Mouse (Mus musculus) liver, postnatal 0 days (tissue): Measurements from ENCODE around the gene Mlx. TPM values are rescaled to one million over a fixed set of nuclear protein-coding genes. Genes with fewer than 3 reads are reported as not detected.

Experiments used
- ATAC-seq: fragments of 200-750 bp; cut with Nextera tagmentation; 2 replicates; pipeline ENCODE4 v1.8.0; 2017; ENCODE audit warnings: mild to moderate bottlenecking, moderate library complexity
- DNase-seq: peaks from one replicate; pipeline ENCODE4 v3.0.0-alpha.2; 2016
- H3K27ac ChIP-seq: fragments of 300-500 bp; sonication (generic); 2 replicates; pipeline ENCODE4 v1.5.1; 2014; ENCODE audit warnings: antibody characterized with exemption, moderate library complexity, mild to moderate bottlenecking, low read depth
- H3K27me3 ChIP-seq: fragments of 300-500 bp; sonication (generic); 2 replicates; pipeline ENCODE4 v1.6.1; 2014; ENCODE audit warnings: low read length, control low read depth, mixed read lengths; ENCODE audit not compliant: insufficient read depth
- H3K36me3 ChIP-seq: fragments of 300-500 bp; sonication (generic); replicated peaks from 2 replicates; pipeline ENCODE4 v1.6.1; 2014; ENCODE audit warnings: mild to moderate bottlenecking, control low read depth, low read length, moderate library complexity, mixed read lengths; ENCODE audit not compliant: insufficient read depth
- H3K4me1 ChIP-seq: fragments of 300-500 bp; sonication (generic); 2 replicates; pipeline ENCODE4 v1.6.1; 2014; ENCODE audit warnings: antibody characterized with exemption, mild to moderate bottlenecking, control low read depth; ENCODE audit not compliant: insufficient read depth
- H3K4me2 ChIP-seq: fragments of 300-500 bp; sonication (generic); 2 replicates; pipeline ENCODE4 v1.6.1; 2014; ENCODE audit warnings: low read depth, mild to moderate bottlenecking, low read length, moderate library complexity, mixed read lengths
- H3K4me3 ChIP-seq: fragments of 300-500 bp; sonication (generic); 2 replicates; pipeline ENCODE4 v1.5.1; 2014; ENCODE audit warnings: low read depth, low read length
- H3K9ac ChIP-seq: fragments of 300-500 bp; sonication (generic); replicated peaks from 2 replicates; pipeline ENCODE4 v1.6.1; 2014; ENCODE audit warnings: mild to moderate bottlenecking, moderate library complexity
- H3K9me3 ChIP-seq: fragments of 300-500 bp; sonication (generic); 2 replicates; pipeline ENCODE4 v1.6.1; 2016; ENCODE audit warnings: mild to moderate bottlenecking, control low read depth, low read length, mixed read lengths
- CTCF ChIP-seq: sonication (generic); IDR thresholded peaks from 2 replicates; pipeline ENCODE4 v1.5.1; 2016; ENCODE audit warnings: antibody characterized with exemption, low read depth
- EP300 ChIP-seq: IDR thresholded peaks from 2 replicates; pipeline ENCODE4 v1.6.1; 2016; ENCODE audit warnings: antibody characterized with exemption, low read depth, mild to moderate bottlenecking
- WGBS: fragments of 180-500 bp; shearing (Covaris S2); extraction: QIAGEN DNeasy Blood & Tissue Kit; methylation state at CpG from one replicate; pipeline ENCODE4 v1.1.7; 2014; ENCODE audit not compliant: insufficient replicate concordance; 5-methylcytosine and 5-hydroxymethylcytosine counted together
- polyA plus RNA-seq: library from polyadenylated mRNA; unstranded; fragments of >200 nt; fragmentation: Nextera tagmentation; extraction: Ambion mirVana; gene quantifications from 2 replicates; pipeline ENCODE4 v1.2.1, GENCODE M21; 2015

The Mlx gene
- polyA plus RNA-seq, 1 experiment from 2014 or later: 24.1 TPM

DNA sequence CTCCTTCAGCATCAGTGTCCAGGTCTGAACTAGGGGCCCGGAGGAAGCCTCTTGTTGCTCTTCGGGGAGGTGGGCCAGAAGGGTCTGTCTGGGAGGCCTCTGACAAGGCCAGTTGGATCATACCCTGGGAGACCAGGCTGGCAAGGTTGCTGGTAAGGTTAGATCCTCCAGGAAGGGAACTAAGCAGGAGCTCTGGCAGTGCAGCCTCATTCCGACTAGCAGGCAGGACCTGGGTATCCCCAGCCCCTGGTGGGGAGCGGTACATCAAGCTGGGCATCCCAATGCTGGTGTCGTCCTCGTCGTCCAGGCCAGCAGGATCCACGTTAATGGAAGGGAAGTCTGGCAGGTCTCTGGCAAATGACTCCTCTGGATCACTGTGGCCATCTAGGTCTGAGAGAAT lies 11.2 kb downstream of the Mlx start:
- no peak overlapping the region for H3K4me3 ChIP-seq
- H3K9ac ChIP-seq: no peak overlapping the region
- ATAC-seq: no peak
- H3K4me2 ChIP-seq: no peak overlapping the region
- no peaks in the 10 kb centered on the region for H3K9me3 ChIP-seq
- TF ChIP-seq CTCF (no peak), EP300 (no peak)
- no peak for DNase-seq
- 87% methylated on average over 8 of the region's 8 CpGs for WGBS
- no peaks in the 10 kb centered on the region for H3K27me3 ChIP-seq
- H3K36me3 ChIP-seq: peaks cover 70% of the 10 kb centered on the region
- H3K27ac ChIP-seq: no peak overlapping the region
- H3K4me1 ChIP-seq: peaks cover 12% of the 10 kb centered on the region

DNA sequence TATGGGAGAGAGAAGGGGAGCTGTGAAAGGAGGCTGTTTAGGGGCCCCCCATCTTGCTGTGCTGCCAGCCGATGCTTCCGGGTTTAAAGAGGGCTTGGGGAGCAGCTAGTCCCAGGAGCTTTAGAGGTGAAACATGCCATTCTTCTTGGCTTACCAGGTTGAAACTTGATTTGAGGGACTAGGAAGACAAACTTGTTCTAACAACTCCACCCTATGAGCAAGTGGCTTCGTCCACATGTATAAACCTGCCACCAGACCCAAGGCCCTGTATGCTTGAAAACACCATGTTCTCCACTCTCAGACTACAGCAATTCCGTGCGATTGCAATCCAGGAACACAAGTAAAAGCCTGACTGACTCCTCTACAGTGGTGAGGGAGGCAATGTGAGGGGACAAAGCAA lies 15.9 kb downstream of the Mlx start:
- TF ChIP-seq EP300: no peak
- no peak for TF ChIP-seq CTCF
- WGBS: 92% methylated on average over 5 of the region's 5 CpGs
- peaks cover 70% of the 10 kb centered on the region for H3K36me3 ChIP-seq

DNA sequence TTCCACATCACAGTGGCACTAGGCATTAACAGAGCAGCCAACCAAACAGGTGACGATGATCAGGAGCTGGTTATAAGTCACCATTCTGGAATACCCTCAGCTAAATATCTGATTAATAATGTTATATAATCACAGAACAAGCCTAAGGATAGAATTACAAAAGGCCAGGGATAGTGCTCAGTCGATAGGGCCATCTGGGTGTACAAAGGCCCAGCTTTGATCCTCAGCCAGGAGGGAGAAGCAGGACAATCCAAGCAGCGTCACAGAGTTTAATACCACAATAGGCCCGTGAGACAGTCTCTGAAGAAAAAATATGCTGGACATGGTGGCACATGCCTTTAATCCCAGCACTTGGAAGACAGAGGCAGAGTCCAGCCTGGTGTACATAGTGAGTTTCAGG lies 22.3 kb downstream of the Mlx start:
- DNase-seq (no peak), ATAC-seq (no peak)
- peaks cover 14% of the 10 kb centered on the region for H3K36me3 ChIP-seq
- 87% methylated on average over 4 of the region's 4 CpGs for WGBS
- H3K4me2 ChIP-seq: no peak overlapping the region
- H3K4me3 ChIP-seq: no peak overlapping the region
- no peaks in the 10 kb centered on the region for H3K4me1 ChIP-seq
- H3K9me3 ChIP-seq: no peaks in the 10 kb centered on the region
- H3K27me3 ChIP-seq: no peaks in the 10 kb centered on the region
- no peak overlapping the region for H3K9ac ChIP-seq
- no peak overlapping the region for H3K27ac ChIP-seq
- TF ChIP-seq EP300 (no peak), CTCF (no peak)

More for the DNA sequence above, 15.9 kb downstream of the Mlx start:
- no peak for ATAC-seq
- H3K4me2 ChIP-seq: no peak overlapping the region
- no peaks in the 10 kb centered on the region for H3K27me3 ChIP-seq
- DNase-seq: no peak
- no peak overlapping the region for H3K4me3 ChIP-seq
- no peaks in the 10 kb centered on the region for H3K9me3 ChIP-seq
- H3K27ac ChIP-seq: no peak overlapping the region
- no peak overlapping the region for H3K9ac ChIP-seq
- H3K4me1 ChIP-seq: no peaks in the 10 kb centered on the region

DNA sequence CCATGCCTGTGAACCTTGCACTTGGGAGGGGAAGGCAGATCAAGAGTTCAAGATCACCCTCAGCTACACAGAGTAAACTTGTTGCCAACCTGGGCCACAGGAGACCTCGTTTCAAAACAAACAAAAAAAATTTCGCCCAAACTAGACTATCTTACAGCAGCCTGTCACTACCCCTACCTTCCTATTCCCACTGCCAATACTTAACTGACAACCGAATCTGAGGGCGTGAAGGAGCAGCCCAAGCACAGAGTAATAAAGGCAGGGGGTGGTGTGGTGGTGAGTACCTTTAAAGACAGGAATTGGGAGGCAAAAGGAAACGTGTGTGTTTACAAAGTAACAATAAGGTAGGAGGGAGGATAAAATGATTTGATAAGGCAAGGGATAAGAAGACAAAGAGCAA lies 23.6 kb downstream of the Mlx start:
- no peaks in the 10 kb centered on the region for H3K27me3 ChIP-seq
- DNase-seq: no peak
- no peak overlapping the region for H3K4me2 ChIP-seq
- H3K27ac ChIP-seq: no peak overlapping the region
- no peak overlapping the region for H3K4me3 ChIP-seq
- 0 out of 2 replicates have a peak, but pooled peaks cover 5% of the 10 kb centered on the region for H3K36me3 ChIP-seq
- ATAC-seq: no peak
- no peak for TF ChIP-seq EP300
- TF ChIP-seq CTCF: no peak
- H3K4me1 ChIP-seq: 0 out of 2 replicates have a peak, but pooled peaks cover 3% of the 10 kb centered on the region
- no peak overlapping the region for H3K9ac ChIP-seq
- H3K9me3 ChIP-seq: no peaks in the 10 kb centered on the region
- WGBS: 58% methylated on average over 5 of the region's 5 CpGs

DNA sequence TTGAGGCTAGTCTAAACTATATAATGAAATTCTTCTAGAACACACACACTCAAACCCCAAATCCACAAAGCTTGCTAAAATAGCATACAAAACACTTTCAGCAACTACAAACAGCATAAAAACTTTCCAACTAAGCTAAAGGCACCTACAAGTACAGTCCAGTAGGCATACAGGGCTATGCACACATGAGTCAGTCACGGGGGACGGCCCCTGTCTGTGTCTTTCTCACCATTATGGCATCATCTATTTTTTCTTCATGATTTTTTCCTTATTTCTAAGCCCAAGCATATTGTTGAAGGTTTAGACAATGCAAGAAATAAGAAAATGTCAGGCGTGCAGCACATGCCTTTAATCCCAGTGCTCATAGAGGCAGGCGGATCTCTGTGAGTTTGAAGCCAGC lies 24.1 kb downstream of the Mlx start:
- peaks cover 5% of the 10 kb centered on the region; the same call in 1 of the 2 replicates for H3K36me3 ChIP-seq
- H3K4me1 ChIP-seq: 0 out of 2 replicates have a peak, but pooled peaks cover 5% of the 10 kb centered on the region
- H3K27me3 ChIP-seq: no peaks in the 10 kb centered on the region
- WGBS: 82% methylated on average over 4 of the region's 4 CpGs
- no peak overlapping the region for H3K4me2 ChIP-seq
- no peak overlapping the region for H3K4me3 ChIP-seq
- TF ChIP-seq CTCF: no peak
- TF ChIP-seq EP300: no peak
- H3K9me3 ChIP-seq: no peaks in the 10 kb centered on the region
- ATAC-seq (no peak), DNase-seq (no peak)
- no peak overlapping the region for H3K9ac ChIP-seq
- no peak overlapping the region for H3K27ac ChIP-seq

DNA sequence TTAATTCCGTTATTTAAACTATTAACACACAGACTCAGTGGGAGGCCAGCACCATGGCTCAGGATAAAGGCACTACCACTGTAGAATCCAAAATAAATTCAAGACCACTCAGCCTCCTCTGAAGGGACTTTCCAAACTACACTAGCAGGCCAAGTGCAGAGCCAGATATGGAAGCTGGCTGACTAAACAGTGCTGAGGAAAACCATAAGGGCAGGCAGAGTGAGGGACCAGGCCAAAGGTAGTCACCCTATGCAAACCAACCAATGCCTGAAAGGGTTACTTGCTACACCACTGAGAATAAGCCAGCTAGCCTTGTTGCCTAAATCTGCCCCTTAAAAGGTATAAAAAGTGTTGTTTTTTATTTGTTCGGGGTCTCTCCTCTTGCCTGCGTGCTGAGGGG lies 25.1 kb downstream of the Mlx start:
- H3K9me3 ChIP-seq: no peaks in the 10 kb centered on the region
- H3K9ac ChIP-seq: no peak overlapping the region
- DNase-seq (no peak), ATAC-seq (no peak)
- H3K27me3 ChIP-seq: no peaks in the 10 kb centered on the region
- no peak overlapping the region for H3K4me2 ChIP-seq
- no peak overlapping the region for H3K4me3 ChIP-seq
- no peak overlapping the region for H3K27ac ChIP-seq
- 0 out of 2 replicates have a peak, but pooled peaks cover 5% of the 10 kb centered on the region for H3K4me1 ChIP-seq
- 93% methylated on average over 3 of the region's 3 CpGs for WGBS
- peaks cover 9% of the 10 kb centered on the region; the same call in 1 of the 2 replicates for H3K36me3 ChIP-seq
- no peak for TF ChIP-seq EP300
- TF ChIP-seq CTCF: no peak

DNA sequence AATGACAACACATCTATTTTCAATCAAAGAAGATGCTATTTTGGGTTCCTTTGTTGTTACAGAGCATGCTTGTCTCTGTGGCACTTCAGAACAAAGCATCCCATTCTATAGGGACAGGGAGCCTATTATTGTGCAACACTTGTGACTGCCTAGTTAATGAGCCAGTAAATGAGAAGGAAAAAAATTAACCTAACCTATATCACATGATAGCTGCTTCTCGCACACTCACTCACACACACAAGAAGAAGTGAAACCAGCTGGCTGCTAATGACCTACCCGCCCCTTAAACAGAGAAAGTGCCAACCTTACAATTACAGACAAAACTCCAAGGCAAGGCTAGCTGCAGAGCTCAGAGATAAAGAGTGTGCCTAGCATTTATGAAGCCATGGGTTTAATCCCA lies 28.5 kb downstream of the Mlx start:
- DNase-seq (no peak), ATAC-seq (no peak)
- Histone ChIP-seq H3K27ac (no peak overlapping the region), H3K4me1 (peaks cover 19% of the 10 kb centered on the region), H3K27me3 (no peaks in the 10 kb centered on the region), H3K9me3 (no peaks in the 10 kb centered on the region), H3K4me2 (no peak overlapping the region), H3K36me3 (peaks cover 4% of the 10 kb centered on the region; the same call in 1 of the 2 replicates), H3K4me3 (no peak overlapping the region), H3K9ac (no peak overlapping the region)
- TF ChIP-seq CTCF (no peak), EP300 (no peak)
- WGBS: 56% methylated on average over 2 of the region's 2 CpGs
